Mouse (Mus musculus): ENCODE data around the gene Cd81. TPM values are rescaled to one million over a fixed set of nuclear protein-coding genes. Genes with fewer than 3 reads are reported as not detected.

Cd81 gene
- polyA plus RNA-seq, 1 experiment from 2014 or later: 421 TPM

GRCm38 (mm10) chr7:143008996-143009665, 43.4 kb upstream of the Cd81 start:
- Histone ChIP-seq H3K36me3 (ENCODE audit: control insufficient read depth, insufficient read depth, low read length) (no peaks in the 10 kb centered on the region), H3K9me3 (ENCODE audit: control insufficient read depth, low read length) (no peaks in the 10 kb centered on the region), H3K27ac (ENCODE audit: low read length) (peak overlapping the region; percentile 77), H3K4me2 (ENCODE audit: low read depth, low read length) (no peak overlapping the region), H3K9ac (ENCODE audit: low read depth, low read length) (no peak overlapping the region), H3K4me3 (ENCODE audit: low read length) (no peak overlapping the region), H3K27me3 (replicated peaks; ENCODE audit: control insufficient read depth, insufficient read depth, low read length) (no peaks in the 10 kb centered on the region; the same call in 1 of the 2 replicates), H3K4me1 (ENCODE audit: control insufficient read depth, insufficient read depth, low read length) (peaks cover 59% of the 10 kb centered on the region)
- WGBS: 46% methylated on average over 3 of the region's 4 CpGs
- ATAC-seq: peak; percentile 39

GRCm38 (mm10) chr7:143009996-143010395, 42.5 kb upstream of the Cd81 start:
- H3K27ac ChIP-seq (ENCODE audit: low read length): peak overlapping the region; percentile 77
- H3K36me3 ChIP-seq (ENCODE audit: control insufficient read depth, insufficient read depth, low read length): no peaks in the 10 kb centered on the region
- no peaks in the 10 kb centered on the region for H3K9me3 ChIP-seq (ENCODE audit: control insufficient read depth, low read length)
- no peak for ATAC-seq
- H3K4me2 ChIP-seq (ENCODE audit: low read depth, low read length): no peak overlapping the region
- H3K27me3 ChIP-seq (replicated peaks; ENCODE audit: control insufficient read depth, insufficient read depth, low read length): no peaks in the 10 kb centered on the region; the same call in 1 of the 2 replicates
- H3K4me3 ChIP-seq (ENCODE audit: low read length): no peak overlapping the region
- 85% methylated on average over 4 of the region's 4 CpGs for WGBS
- no peak overlapping the region for H3K9ac ChIP-seq (ENCODE audit: low read depth, low read length)
- peaks cover 61% of the 10 kb centered on the region for H3K4me1 ChIP-seq (ENCODE audit: control insufficient read depth, insufficient read depth, low read length)

GRCm38 (mm10) chr7:143011226-143011625, 41.3 kb upstream of the Cd81 start:
- H3K4me1 ChIP-seq (ENCODE audit: control insufficient read depth, insufficient read depth, low read length): peaks cover 66% of the 10 kb centered on the region
- no peaks in the 10 kb centered on the region; the same call in 1 of the 2 replicates for H3K27me3 ChIP-seq (replicated peaks; ENCODE audit: control insufficient read depth, insufficient read depth, low read length)
- 61% methylated on average over 1 of the region's 1 CpGs for WGBS

GRCm38 (mm10) chr7:143012230-143012875, 40.2 kb upstream of the Cd81 start:
- no peak overlapping the region for H3K9ac ChIP-seq (ENCODE audit: low read depth, low read length)
- no peaks in the 10 kb centered on the region for H3K9me3 ChIP-seq (ENCODE audit: control insufficient read depth, low read length)
- H3K4me3 ChIP-seq (ENCODE audit: low read length): no peak overlapping the region
- 54% methylated on average over 5 of the region's 5 CpGs for WGBS
- H3K4me2 ChIP-seq (ENCODE audit: low read depth, low read length): no peak overlapping the region
- H3K27me3 ChIP-seq (replicated peaks; ENCODE audit: control insufficient read depth, insufficient read depth, low read length): no peaks in the 10 kb centered on the region; the same call in 1 of the 2 replicates
- no peak for ATAC-seq
- 0 out of 2 replicates have a peak overlapping the region, but pooled peaks have one; percentile 13 for H3K27ac ChIP-seq (ENCODE audit: low read length)
- H3K36me3 ChIP-seq (ENCODE audit: control insufficient read depth, insufficient read depth, low read length): no peaks in the 10 kb centered on the region
- H3K4me1 ChIP-seq (ENCODE audit: control insufficient read depth, insufficient read depth, low read length): peaks cover 71% of the 10 kb centered on the region

More at GRCm38 (mm10) chr7:143011226-143011625, 41.3 kb upstream of the Cd81 start:
- no peak for ATAC-seq
- Histone ChIP-seq H3K9me3 (ENCODE audit: control insufficient read depth, low read length) (no peaks in the 10 kb centered on the region), H3K4me2 (ENCODE audit: low read depth, low read length) (no peak overlapping the region), H3K4me3 (ENCODE audit: low read length) (no peak overlapping the region), H3K9ac (ENCODE audit: low read depth, low read length) (no peak overlapping the region), H3K27ac (ENCODE audit: low read length) (no peak overlapping the region), H3K36me3 (ENCODE audit: control insufficient read depth, insufficient read depth, low read length) (no peaks in the 10 kb centered on the region)

GRCm38 (mm10) chr7:143013420-143014178, 38.9 kb upstream of the Cd81 start:
- Histone ChIP-seq H3K27me3 (replicated peaks; ENCODE audit: control insufficient read depth, insufficient read depth, low read length) (no peaks in the 10 kb centered on the region), H3K4me2 (ENCODE audit: low read depth, low read length) (no peak overlapping the region), H3K9ac (ENCODE audit: low read depth, low read length) (no peak overlapping the region), H3K27ac (ENCODE audit: low read length) (no peak overlapping the region), H3K9me3 (ENCODE audit: control insufficient read depth, low read length) (no peaks in the 10 kb centered on the region), H3K4me3 (ENCODE audit: low read length) (no peak overlapping the region), H3K36me3 (ENCODE audit: control insufficient read depth, insufficient read depth, low read length) (no peaks in the 10 kb centered on the region), H3K4me1 (ENCODE audit: control insufficient read depth, insufficient read depth, low read length) (peaks cover 61% of the 10 kb centered on the region)
- ATAC-seq: no peak
- 72% methylated on average over 8 of the region's 8 CpGs for WGBS

GRCm38 (mm10) chr7:143014862-143015659, 37.5 kb upstream of the Cd81 start:
- Histone ChIP-seq H3K27ac (ENCODE audit: low read length) (no peak overlapping the region), H3K27me3 (replicated peaks; ENCODE audit: control insufficient read depth, insufficient read depth, low read length) (peaks cover 3% of the 10 kb centered on the region; the same call in 1 of the 2 replicates), H3K4me1 (ENCODE audit: control insufficient read depth, insufficient read depth, low read length) (peaks cover 50% of the 10 kb centered on the region), H3K9me3 (ENCODE audit: control insufficient read depth, low read length) (no peaks in the 10 kb centered on the region), H3K4me2 (ENCODE audit: low read depth, low read length) (no peak overlapping the region), H3K9ac (ENCODE audit: low read depth, low read length) (no peak overlapping the region), H3K4me3 (ENCODE audit: low read length) (no peak overlapping the region), H3K36me3 (ENCODE audit: control insufficient read depth, insufficient read depth, low read length) (no peaks in the 10 kb centered on the region)
- 77% methylated on average over 7 of the region's 7 CpGs for WGBS
- ATAC-seq: no peak

GRCm38 (mm10) chr7:143015755-143016423, 36.6 kb upstream of the Cd81 start:
- 18% methylated on average over 1 of the region's 1 CpGs for WGBS

GRCm38 (mm10) chr7:143016424-143017142, 36.0 kb upstream of the Cd81 start:
- no peak; the same call in 1 of the 2 replicates for ATAC-seq
- 45% methylated on average over 9 of the region's 9 CpGs for WGBS
- Histone ChIP-seq H3K4me1 (ENCODE audit: control insufficient read depth, insufficient read depth, low read length) (peaks cover 41% of the 10 kb centered on the region), H3K9me3 (ENCODE audit: control insufficient read depth, low read length) (no peaks in the 10 kb centered on the region), H3K27me3 (replicated peaks; ENCODE audit: control insufficient read depth, insufficient read depth, low read length) (peaks cover 3% of the 10 kb centered on the region; the same call in 1 of the 2 replicates), H3K9ac (ENCODE audit: low read depth, low read length) (no peak overlapping the region; the same call in 1 of the 2 replicates), H3K4me2 (ENCODE audit: low read depth, low read length) (peak overlapping the region; percentile 31; the same call in 1 of the 2 replicates), H3K27ac (ENCODE audit: low read length) (peak overlapping the region; percentile 54), H3K4me3 (ENCODE audit: low read length) (no peak overlapping the region), H3K36me3 (ENCODE audit: control insufficient read depth, insufficient read depth, low read length) (no peaks in the 10 kb centered on the region)

More at GRCm38 (mm10) chr7:143015755-143016423, 36.6 kb upstream of the Cd81 start:
- peak overlapping the region; percentile 31; the same call in 1 of the 2 replicates for H3K4me2 ChIP-seq (ENCODE audit: low read depth, low read length)
- no peaks in the 10 kb centered on the region for H3K36me3 ChIP-seq (ENCODE audit: control insufficient read depth, insufficient read depth, low read length)
- H3K9ac ChIP-seq (ENCODE audit: low read depth, low read length): no peak overlapping the region
- H3K4me1 ChIP-seq (ENCODE audit: control insufficient read depth, insufficient read depth, low read length): peaks cover 45% of the 10 kb centered on the region
- peaks cover 3% of the 10 kb centered on the region; the same call in 1 of the 2 replicates for H3K27me3 ChIP-seq (replicated peaks; ENCODE audit: control insufficient read depth, insufficient read depth, low read length)
- H3K27ac ChIP-seq (ENCODE audit: low read length): peak overlapping the region; percentile 54; the same call in 1 of the 2 replicates
- H3K4me3 ChIP-seq (ENCODE audit: low read length): no peak overlapping the region
- peak; percentile 75 for ATAC-seq
- H3K9me3 ChIP-seq (ENCODE audit: control insufficient read depth, low read length): no peaks in the 10 kb centered on the region
